Mouse (Mus musculus) gastrocnemius, adult 2 months (tissue): Measurements from ENCODE around the gene Thnsl2. TPM values are rescaled to one million over a fixed set of nuclear protein-coding genes. Genes with fewer than 3 reads are reported as not detected.

Experiments
- DNase-seq: peaks from one replicate; pipeline ENCODE4 v3.0.0; 2022
- H3K27ac ChIP-seq: fragments of 200-600 bp; 2 replicates; pipeline ENCODE4 v1.8.1; 2022; ENCODE audit warnings: mild to moderate bottlenecking
- H3K4me3 ChIP-seq: fragments of 200-600 bp; 2 replicates; pipeline ENCODE4 v1.8.1; 2022; ENCODE audit warnings: mild to moderate bottlenecking, moderate library complexity
- CTCF ChIP-seq: fragments of 200-600 bp; IDR thresholded peaks from 2 replicates; pipeline ENCODE4 v1.8.1; 2022; ENCODE audit warnings: antibody characterized with exemption, mild to moderate bottlenecking, moderate library complexity
- intact Hi-C: fragments of 180-260 bp; cut with DNase I; formaldehyde crosslinking; loops from one replicate; pipeline ENCODE4 v1.15.1; 2025
- long read RNA-seq, 2 experiments: library from polyadenylated mRNA; stranded (forward); transcript quantifications; one replicate each; pipeline ENCODE4 v2.0.0; 2021
- total RNA-seq, 2 experiments: library from RNA; stranded (reverse); gene quantifications; 2 replicates each; pipeline ENCODE4 v1.2.3; 2021

Thnsl2 gene
- 1 to 10 TPM; 5.3 to 8.2 TPM for total RNA-seq
- long read RNA-seq, experiment 1, partial matches to known transcripts: 0 of 2 reads
- long read RNA-seq, experiment 1, other reads (novel, unspliced or antisense): 1 of 2 reads
- long read RNA-seq, experiment 2, partial matches to known transcripts: 0 of 4 reads
- long read RNA-seq, experiment 2, other reads (novel, unspliced or antisense): 1 of 4 reads

DNA sequence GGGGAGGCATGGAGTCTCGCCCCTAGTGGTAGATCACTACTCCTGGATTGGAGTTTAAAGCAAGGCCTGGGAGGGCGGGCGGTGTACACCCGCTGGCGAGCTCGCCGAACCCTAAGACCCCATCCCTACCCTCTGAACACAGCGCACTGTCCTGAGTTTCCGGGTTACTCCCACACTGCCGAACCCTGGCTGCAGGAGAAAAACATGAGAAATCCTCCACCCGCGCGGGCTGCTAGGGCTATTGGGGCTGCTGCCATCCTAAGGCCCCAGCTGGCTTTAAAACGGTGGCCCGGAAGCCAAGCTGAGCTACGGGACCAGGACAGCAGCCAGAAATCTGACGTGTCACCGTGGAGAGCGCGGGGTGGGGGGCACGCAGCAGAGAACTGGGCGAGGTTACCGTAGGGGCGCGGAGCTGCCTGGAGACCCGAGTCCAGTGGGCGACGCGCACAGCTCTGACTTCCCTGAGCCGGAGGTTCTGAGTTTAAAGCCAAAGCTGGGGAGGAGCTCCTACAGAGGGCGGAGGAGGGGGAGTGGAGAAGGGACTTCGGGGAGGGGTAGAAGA, at the start of gene Thnsl2:
Thnsl2 (minus strand) TSS at position 546 of the 562 bp plus-strand sequence.
- peak within 1 kb of the TSS; percentile 93 for H3K4me3 ChIP-seq
- peak; percentile 84 for DNase-seq
- TF ChIP-seq CTCF: peak; percentile 66
- H3K27ac ChIP-seq: peak within 1 kb of the TSS; percentile 90
- intact Hi-C loops: no loop called here

DNA sequence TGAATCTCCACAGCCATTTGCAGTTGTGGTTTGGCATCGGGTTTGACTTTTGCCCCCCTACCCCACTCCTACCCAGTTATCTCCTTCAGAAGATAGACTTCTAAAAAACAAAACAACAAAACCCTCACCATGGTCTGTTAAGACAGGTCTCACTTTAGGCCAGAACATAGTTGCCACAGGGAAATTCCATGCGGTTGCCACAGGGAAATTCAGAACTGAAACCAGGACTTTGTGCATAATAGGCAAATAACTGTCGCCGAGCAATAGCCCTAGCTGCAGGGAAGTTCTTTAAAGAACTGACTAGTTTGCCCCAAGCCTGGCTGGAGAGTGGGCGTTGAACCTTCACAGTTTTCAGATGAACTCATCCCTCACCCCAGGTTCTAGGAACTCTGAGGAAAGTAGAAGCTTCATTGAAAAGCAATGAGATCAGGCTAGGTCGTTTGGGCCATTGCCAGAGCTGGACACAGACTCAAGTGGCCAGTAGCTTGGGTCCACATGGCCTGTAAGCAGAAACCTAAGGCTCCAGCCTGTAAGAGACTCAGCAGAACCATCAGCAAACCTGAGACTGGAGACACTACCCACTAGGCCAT, 49.0 kb upstream of the Thnsl2 start:
- Histone ChIP-seq H3K27ac (no peak overlapping the region), H3K4me3 (no peak overlapping the region)
- intact Hi-C loops: no loop called here
- no peak for DNase-seq
- no peak for TF ChIP-seq CTCF

DNA sequence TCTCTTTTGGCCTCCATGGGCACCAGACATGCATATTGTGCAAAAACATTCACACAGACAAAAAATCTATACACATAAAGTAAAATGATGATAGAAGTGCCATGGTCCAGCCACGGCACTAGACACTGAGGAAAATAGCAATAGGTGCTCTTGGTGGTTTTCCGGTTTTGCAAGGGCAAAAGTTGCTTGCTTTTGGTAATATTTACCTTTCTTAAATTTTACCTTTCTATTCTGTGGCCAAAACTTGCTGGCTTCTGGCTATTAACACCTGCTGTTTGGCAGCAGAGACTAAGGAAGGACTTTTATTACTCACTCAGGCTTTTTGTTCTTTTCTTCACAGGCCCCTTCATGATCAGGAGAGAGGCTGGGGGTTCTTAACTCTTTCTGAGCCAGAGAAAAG, 46.3 kb upstream of the Thnsl2 start:
- intact Hi-C loops: no loop called here
- Histone ChIP-seq H3K27ac (no peak overlapping the region), H3K4me3 (no peak overlapping the region)
- no peak for DNase-seq
- TF ChIP-seq CTCF: no peak

DNA sequence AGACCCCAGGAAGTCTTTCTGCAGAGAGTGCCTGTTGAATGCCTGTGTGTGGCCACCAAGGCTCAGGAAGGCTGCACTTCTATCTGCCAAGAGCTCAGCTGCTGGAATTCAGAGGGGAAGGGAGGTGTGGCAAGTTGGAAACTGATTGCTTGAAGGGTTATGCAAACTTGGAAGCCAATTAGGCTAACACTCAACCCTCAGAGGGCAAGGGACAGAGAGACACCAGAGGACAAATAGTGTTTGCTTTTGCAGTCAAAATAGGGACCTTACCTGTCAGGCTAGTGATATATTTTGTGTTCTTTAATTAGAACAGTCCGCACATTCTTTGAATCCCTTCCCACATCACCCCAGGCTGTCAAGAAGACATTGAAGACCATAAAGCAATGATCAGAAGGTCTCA, 45.3 kb upstream of the Thnsl2 start:
- intact Hi-C loops: no loop called here
- DNase-seq: no peak
- TF ChIP-seq CTCF: no peak
- Histone ChIP-seq H3K4me3 (no peak overlapping the region), H3K27ac (no peak overlapping the region)

DNA sequence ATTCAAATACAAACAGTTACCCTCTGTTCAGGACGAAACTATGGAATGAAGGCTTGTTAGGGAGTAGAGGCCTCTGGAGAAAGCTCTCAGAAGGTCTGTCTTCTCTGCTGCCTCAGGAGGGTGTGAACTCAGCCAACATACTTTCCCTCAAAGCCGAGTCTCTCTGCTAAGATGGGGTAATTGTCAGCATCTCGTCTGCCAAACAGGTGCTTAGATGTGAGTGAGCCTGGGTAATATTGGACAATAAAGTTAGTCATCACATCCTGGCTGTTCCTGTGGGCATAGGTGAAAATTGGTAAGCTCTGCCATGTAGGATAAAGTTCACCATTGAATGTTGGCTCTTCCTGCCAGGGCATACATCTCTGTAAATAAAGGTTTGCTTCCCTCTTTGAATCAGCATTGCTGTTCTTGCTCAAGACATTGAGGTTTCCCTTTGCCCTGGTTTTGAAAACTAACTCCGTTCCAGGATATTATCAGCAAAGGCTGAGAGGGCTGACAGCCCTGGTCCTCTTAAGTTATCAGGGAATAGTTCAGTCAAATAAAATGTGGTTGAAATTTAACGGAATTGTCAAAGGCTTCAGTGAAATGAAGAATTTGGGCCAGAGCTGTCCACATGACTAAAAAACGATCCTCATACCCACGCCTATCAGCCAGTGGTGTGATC, 40.8 kb upstream of the Thnsl2 start:
- Histone ChIP-seq H3K4me3 (no peak overlapping the region), H3K27ac (no peak overlapping the region)
- no peak for DNase-seq
- intact Hi-C loops: no loop called here
- TF ChIP-seq CTCF: no peak

DNA sequence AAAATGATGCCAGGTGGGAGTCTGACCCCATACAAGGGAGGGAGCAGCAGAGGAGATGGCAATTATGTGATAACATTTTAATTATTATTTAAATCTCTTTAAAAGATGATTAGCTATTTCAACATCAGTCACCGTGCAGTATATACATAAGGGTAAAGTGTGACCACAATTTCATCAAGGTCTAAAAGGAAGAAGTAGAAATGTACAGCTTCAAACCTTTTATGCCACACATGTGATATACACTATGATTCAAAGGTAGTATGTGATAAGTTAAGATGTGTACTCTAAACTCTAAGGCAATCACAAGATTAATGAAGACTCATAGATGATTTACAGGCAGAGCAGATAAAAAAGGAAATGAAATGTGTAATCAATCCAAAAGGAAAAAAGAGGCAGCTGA, 36.4 kb upstream of the Thnsl2 start:
- Histone ChIP-seq H3K27ac (no peak overlapping the region), H3K4me3 (no peak overlapping the region)
- no peak for DNase-seq
- intact Hi-C loops: no loop called here
- TF ChIP-seq CTCF: no peak

DNA sequence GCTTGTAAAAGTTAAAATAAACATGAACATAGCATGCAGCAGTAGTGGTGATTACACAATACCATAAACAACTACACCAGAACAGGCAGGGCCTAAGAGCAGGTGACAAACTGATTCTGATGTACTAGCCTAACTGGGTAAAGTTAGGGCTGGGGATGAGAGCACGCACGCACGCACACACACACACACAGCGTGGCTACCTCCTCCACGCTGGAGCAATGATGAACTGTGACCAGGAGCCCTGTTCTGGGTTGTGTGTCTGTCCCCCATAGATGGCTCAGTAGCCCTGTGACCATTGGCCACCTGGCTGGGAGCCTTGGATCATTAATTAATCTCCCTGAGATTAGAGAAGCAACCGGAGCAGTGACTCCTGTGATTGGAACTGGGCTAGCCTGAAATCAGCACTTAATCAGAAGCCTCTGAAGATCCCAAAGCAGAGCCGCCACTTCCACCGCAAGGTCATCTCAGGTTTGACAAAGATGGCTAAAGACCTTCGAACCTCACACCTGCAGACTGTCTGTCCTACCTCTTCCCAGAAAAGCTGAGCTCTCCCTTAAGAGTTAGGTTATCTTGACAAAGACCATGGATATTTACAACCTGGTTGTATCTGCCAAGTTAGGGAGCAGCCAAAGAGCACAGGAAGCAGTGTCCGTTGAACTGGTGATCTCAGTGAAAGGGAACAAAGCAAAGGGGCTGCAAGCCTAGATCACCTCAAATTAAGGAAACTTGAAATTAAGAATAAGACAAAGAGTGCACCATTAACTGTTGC, 28.8 kb upstream of the Thnsl2 start:
- no peak for DNase-seq
- no peak for TF ChIP-seq CTCF
- intact Hi-C loops: no loop called here
- H3K27ac ChIP-seq: no peak overlapping the region
- H3K4me3 ChIP-seq: no peak overlapping the region

DNA sequence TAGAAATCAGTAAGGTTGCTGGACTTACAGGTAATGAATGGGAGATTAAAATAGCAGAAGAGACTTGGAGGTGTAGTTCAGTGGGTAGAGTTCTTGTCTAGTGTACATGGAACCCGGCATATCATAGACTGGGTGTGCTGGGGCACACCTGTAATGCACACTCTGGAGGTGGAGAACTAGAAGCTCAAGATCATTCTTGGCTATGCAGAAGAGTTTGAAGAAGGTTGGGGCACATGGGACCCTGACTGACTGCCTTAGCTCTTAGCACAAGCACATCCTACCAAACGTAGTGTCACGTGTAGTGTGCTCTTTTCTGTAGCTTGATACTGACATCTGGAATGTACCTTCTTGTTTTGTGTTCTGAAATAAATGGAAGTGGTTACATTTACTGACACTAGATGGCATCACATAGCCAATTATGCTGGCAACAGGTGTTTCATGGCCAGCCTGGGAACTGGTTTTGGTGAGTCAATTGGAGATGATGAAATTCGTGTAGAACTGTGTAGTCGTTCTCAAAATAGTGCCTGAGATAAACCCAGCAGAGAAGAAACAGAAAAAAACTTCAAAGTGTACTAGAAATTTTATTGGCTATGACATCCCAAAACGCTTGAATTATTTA, 22.4 kb upstream of the Thnsl2 start:
- intact Hi-C loops: loop anchor here (2.0 to 10.0 kb wide), 3 partner anchors 128 to 326 kb away; partner anchors contain the start of gene Rnf103
- peak; percentile 72 for TF ChIP-seq CTCF

DNA sequence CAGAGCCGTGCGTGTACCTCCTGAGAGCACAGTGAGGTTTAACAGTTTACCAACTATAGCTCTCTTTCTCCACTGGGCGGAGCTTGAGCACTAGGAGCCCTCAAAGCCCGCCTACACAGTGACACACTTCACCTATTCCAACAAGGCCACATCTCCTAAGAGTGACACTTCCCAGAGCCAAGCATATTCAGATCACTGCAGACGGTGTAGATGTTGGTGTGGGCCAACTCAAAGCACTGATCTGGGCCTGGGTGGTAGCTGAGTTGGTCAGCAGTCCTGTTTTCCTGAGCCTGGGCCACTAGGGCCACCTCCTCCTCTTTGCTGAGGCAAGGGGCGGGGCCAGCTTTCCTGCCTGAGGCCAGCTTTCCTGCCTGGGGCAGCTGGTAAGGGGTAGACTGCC, 20.2 kb upstream of the Thnsl2 start:
- TF ChIP-seq CTCF: no peak
- DNase-seq: no peak
- H3K27ac ChIP-seq: no peak overlapping the region
- intact Hi-C loops: loop anchor here (5.0 to 10.0 kb wide), 2 partner anchors 130 to 633 kb away; no protein-coding TSS in a partner anchor
- no peak overlapping the region for H3K4me3 ChIP-seq

More for the DNA sequence above, 22.4 kb upstream of the Thnsl2 start:
- H3K27ac ChIP-seq: no peak overlapping the region
- no peak overlapping the region for H3K4me3 ChIP-seq
- DNase-seq: peak; percentile 31

DNA sequence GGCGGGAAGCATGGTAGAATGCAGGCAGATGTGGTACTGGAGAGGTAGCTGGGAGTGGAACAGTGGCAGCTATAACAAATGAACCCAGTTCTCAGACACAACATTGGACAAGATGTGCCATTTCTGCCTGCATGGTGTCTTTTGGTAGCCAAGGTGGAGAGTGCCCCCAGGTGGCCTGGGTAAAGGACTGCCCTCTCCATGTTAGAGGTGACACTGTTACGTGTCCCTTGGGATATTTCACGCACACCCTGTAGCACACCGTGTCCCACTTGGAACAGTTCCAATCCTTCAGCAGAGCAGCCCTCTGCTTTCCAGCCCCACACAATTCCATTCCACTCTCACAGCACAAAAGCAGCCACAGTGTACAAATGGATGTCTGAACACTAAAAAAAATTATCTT, 18.0 kb upstream of the Thnsl2 start:
- Histone ChIP-seq H3K27ac (no peak overlapping the region), H3K4me3 (no peak overlapping the region)
- DNase-seq: no peak
- TF ChIP-seq CTCF: peak; percentile 29
- intact Hi-C loops: loop anchor here (5.0 to 10.0 kb wide), 2 partner anchors 133 to 635 kb away; no protein-coding TSS in a partner anchor

DNA sequence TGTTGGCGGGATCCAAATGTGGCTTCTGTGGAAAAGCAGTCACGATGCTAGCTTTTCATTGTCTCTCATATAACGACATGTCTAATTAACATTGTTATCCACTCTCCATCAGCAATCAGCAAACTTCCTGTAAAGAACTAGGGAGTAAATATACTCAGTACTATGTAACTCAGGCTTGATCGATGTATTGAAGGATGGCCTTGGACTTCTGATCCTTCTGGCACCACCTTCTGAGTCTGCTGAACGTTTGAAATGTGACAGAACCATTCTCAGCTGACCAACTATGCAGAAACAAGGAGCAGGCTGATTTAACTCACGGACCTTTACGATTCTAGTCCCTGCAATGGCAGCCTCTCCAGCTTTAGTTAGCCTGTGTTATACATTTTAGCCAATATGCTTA, 17.1 kb upstream of the Thnsl2 start:
- TF ChIP-seq CTCF: no peak
- intact Hi-C loops: loop anchor here (5.0 to 10.0 kb wide), 2 partner anchors 134 to 636 kb away; no protein-coding TSS in a partner anchor

DNA sequence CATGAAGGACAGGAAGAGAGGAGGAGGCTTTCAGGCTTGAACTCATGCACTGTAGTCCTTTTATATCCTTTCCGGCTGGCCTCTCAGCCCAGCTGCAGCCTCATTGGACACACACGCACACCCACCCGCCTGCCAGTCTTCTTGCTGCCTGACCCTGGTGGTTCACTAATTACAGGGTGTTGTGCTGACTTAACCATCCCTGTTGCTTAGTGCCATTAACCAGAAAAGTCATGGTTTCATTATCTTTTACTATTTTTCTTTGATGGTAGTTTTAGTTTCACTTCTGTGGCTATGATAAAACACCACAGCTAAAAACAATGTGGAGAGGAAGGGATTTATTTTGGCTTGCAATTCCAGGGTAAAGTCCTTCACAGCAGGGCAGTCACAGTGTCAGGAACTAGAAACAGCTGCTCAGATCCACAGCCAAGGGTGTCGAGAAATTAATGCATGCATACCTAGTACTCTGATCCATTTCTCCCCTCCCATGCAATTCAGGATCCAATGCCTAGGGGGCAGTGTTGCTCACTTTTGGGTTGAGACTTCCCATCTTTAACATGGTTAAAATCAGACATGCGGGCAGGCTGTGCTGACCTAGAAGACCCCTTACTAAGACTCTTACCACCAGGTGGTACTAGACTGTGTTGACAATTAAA, 12.6 kb upstream of the Thnsl2 start:
- peak; percentile 50 for TF ChIP-seq CTCF
- Histone ChIP-seq H3K27ac (no peak overlapping the region), H3K4me3 (no peak overlapping the region)
- intact Hi-C loops: loop anchor here (5.0 kb wide), 1 partner anchor 651 kb away; no protein-coding TSS in a partner anchor
- DNase-seq: no peak

More for the DNA sequence above, 17.1 kb upstream of the Thnsl2 start:
- no peak overlapping the region for H3K27ac ChIP-seq
- H3K4me3 ChIP-seq: no peak overlapping the region
- DNase-seq: no peak
